Mouse (Mus musculus): ENCODE data around the gene Map3k9. TPM values are rescaled to one million over a fixed set of nuclear protein-coding genes. Genes with fewer than 3 reads are reported as not detected.

Map3k9 gene
- polyA plus RNA-seq, 1 experiment = 3.3 TPM

DNA sequence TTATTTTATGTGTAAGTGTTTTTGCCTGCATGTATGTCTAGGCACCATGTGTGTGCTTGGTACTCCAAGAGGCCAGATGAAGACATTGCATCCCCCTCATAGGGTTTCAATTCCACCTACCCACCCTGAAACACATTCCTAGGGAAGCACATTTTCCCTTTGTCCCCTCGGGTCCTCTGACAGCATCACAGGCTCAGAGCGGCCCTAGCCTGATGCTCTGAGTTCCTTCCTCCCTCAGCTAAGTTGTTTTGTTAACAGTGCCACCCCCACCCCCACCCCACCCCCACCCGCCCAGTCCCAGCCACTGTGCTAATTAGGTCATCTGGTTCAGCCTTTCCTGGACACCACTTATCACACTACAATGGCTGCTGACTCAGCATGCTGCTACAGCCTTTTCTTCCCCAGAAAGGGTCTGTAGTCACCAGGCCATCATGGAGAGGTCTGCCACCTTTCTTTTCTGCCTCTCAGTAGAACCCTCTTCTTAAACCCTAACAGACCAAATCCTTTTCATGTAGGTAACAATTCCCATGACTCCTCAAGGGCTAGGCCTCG lies 91.4 kb downstream of the Map3k9 start:
- Histone ChIP-seq H3K4me3 (ENCODE audit: control insufficient read depth, low read depth, low read length) (no peak overlapping the region), H3K36me3 (ENCODE audit: control insufficient read depth, insufficient read depth, low read length) (no peaks in the 10 kb centered on the region), H3K4me1 (ENCODE audit: control insufficient read depth, insufficient read depth, low read length) (peaks cover 7% of the 10 kb centered on the region), H3K27ac (ENCODE audit: control insufficient read depth, insufficient read depth, low read depth, low read length) (no peak overlapping the region), H3K27me3 (ENCODE audit: control insufficient read depth, insufficient read depth, low read length) (no peaks in the 10 kb centered on the region)
- TF ChIP-seq CTCF (IDR thresholded peaks at IDR 0.05; ENCODE audit: control insufficient read depth, insufficient read depth, insufficient replicate concordance, low read depth, low read length) = no peak
- no peak for TF ChIP-seq POLR2A (IDR thresholded peaks at IDR 0.05; ENCODE audit: control insufficient read depth, low read depth, low read length)

DNA sequence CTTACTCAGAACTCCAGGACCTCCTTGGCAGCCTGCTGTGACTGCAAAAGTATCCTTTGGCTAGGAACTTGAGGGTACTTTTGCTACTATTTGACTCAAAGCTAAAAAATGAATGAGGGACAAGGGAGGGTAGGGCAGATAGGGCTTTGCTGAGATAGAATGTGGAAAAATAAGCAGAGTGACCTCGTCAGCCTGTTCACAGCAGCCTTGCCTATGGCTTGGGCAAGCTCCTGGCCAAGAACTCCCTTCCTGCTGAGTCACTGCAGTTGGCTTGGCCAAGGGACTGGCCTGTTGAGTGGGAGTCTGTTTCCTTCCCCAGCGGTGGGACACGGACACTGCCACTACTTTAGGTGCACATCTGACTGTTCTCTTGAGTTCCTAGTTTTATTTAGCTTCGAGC lies 92.4 kb downstream of the Map3k9 start:
- Histone ChIP-seq H3K4me1 (ENCODE audit: control insufficient read depth, insufficient read depth, low read length) (peaks cover 9% of the 10 kb centered on the region), H3K27me3 (ENCODE audit: control insufficient read depth, insufficient read depth, low read length) (no peaks in the 10 kb centered on the region), H3K4me3 (ENCODE audit: control insufficient read depth, low read depth, low read length) (no peak overlapping the region), H3K27ac (ENCODE audit: control insufficient read depth, insufficient read depth, low read depth, low read length) (no peak overlapping the region), H3K36me3 (ENCODE audit: control insufficient read depth, insufficient read depth, low read length) (no peaks in the 10 kb centered on the region)
- TF ChIP-seq CTCF (IDR thresholded peaks at IDR 0.05; ENCODE audit: control insufficient read depth, insufficient read depth, insufficient replicate concordance, low read depth, low read length) = no peak
- TF ChIP-seq POLR2A (IDR thresholded peaks at IDR 0.05; ENCODE audit: control insufficient read depth, low read depth, low read length) = no peak

DNA sequence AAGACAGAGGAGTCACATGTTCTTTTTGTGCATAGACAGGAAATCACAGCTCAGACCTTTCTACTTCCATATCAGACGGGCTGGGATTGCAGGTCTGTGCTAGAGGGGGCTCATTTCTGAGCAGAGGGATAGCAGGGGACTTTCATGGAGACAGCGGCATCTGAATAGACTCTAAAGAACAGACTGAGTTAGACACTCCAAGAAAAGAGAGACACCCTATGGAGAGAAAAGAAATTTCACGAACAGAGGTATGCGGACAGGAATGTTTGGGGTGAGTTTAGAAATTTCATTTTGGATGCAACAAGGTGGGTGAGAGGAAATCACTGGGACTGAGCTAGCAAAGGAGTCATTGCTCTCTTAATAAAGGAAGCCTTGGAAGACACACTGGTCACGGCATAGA lies 93.1 kb downstream of the Map3k9 start:
- Histone ChIP-seq H3K36me3 (ENCODE audit: control insufficient read depth, insufficient read depth, low read length) (no peaks in the 10 kb centered on the region), H3K4me3 (ENCODE audit: control insufficient read depth, low read depth, low read length) (no peak overlapping the region), H3K4me1 (ENCODE audit: control insufficient read depth, insufficient read depth, low read length) (peaks cover 9% of the 10 kb centered on the region), H3K27ac (ENCODE audit: control insufficient read depth, insufficient read depth, low read depth, low read length) (no peak overlapping the region), H3K27me3 (ENCODE audit: control insufficient read depth, insufficient read depth, low read length) (no peaks in the 10 kb centered on the region)
- TF ChIP-seq CTCF (IDR thresholded peaks at IDR 0.05; ENCODE audit: control insufficient read depth, insufficient read depth, insufficient replicate concordance, low read depth, low read length) = no peak
- no peak for TF ChIP-seq POLR2A (IDR thresholded peaks at IDR 0.05; ENCODE audit: control insufficient read depth, low read depth, low read length)

DNA sequence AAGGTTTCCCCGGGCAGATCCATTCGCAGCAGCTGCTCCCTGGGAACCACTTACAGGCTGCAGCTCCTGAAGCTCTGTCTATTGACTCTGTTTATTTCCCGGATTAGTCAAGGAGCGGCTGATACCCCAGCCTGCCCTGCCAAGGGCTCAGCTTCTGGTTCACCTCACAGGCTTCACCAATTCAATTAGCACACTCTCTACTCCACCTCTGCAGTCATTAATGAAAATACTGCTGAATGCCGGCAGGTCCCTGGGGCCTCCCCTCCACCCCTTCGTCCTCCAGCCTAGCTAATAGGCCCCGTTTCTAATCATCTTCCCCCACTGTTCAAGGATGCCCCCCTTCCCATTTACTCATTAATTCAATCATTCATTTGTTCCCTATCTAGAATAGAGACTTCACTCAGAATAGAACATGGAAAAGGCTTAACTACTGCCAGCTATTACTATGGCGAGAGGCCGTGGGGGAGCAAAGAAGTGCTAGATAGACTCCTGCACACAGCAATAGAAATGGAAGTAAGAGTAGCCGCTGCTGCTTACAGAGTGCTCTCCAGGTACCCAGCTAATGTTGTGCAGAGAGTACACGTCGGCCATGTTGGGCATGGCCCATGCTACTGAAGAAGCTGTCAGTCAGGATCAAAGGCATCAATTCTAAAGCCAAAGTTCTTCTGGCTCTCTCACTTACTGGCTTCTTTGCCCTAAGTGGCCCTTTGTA lies 94.4 kb downstream of the Map3k9 start:
- no peaks in the 10 kb centered on the region for H3K27me3 ChIP-seq (ENCODE audit: control insufficient read depth, insufficient read depth, low read length)
- TF ChIP-seq POLR2A (IDR thresholded peaks at IDR 0.05; ENCODE audit: control insufficient read depth, low read depth, low read length) (no peak), CTCF (IDR thresholded peaks at IDR 0.05; ENCODE audit: control insufficient read depth, insufficient read depth, insufficient replicate concordance, low read depth, low read length) (no peak)
- H3K4me1 ChIP-seq (ENCODE audit: control insufficient read depth, insufficient read depth, low read length) = peaks cover 9% of the 10 kb centered on the region
- H3K27ac ChIP-seq (ENCODE audit: control insufficient read depth, insufficient read depth, low read depth, low read length) = no peak overlapping the region
- no peak overlapping the region for H3K4me3 ChIP-seq (ENCODE audit: control insufficient read depth, low read depth, low read length)
- no peaks in the 10 kb centered on the region for H3K36me3 ChIP-seq (ENCODE audit: control insufficient read depth, insufficient read depth, low read length)

DNA sequence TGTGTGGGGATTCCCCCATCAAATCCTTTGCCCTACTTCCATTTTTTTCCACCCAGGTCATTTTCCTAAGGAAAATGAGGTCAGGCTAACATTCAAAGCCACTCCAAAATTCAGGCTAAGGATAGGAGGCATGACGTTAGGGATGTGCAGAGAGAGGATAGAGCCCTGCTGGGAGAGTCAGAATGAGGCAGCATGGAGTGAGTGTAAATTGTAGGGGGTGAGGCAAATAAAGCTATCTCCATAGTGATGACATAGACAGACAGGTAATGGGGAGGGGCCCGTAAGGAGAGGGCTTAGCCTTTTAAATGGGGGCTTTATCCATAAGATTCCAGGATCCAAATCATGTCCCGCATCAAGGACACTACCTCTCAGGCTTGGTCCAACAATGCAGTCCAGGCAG lies 95.0 kb downstream of the Map3k9 start:
- no peaks in the 10 kb centered on the region for H3K27me3 ChIP-seq (ENCODE audit: control insufficient read depth, insufficient read depth, low read length)
- peaks cover 9% of the 10 kb centered on the region for H3K4me1 ChIP-seq (ENCODE audit: control insufficient read depth, insufficient read depth, low read length)
- H3K36me3 ChIP-seq (ENCODE audit: control insufficient read depth, insufficient read depth, low read length) = no peaks in the 10 kb centered on the region
- H3K4me3 ChIP-seq (ENCODE audit: control insufficient read depth, low read depth, low read length) = no peak overlapping the region
- TF ChIP-seq POLR2A (IDR thresholded peaks at IDR 0.05; ENCODE audit: control insufficient read depth, low read depth, low read length) = no peak
- no peak for TF ChIP-seq CTCF (IDR thresholded peaks at IDR 0.05; ENCODE audit: control insufficient read depth, insufficient read depth, insufficient replicate concordance, low read depth, low read length)
- H3K27ac ChIP-seq (ENCODE audit: control insufficient read depth, insufficient read depth, low read depth, low read length) = no peak overlapping the region

DNA sequence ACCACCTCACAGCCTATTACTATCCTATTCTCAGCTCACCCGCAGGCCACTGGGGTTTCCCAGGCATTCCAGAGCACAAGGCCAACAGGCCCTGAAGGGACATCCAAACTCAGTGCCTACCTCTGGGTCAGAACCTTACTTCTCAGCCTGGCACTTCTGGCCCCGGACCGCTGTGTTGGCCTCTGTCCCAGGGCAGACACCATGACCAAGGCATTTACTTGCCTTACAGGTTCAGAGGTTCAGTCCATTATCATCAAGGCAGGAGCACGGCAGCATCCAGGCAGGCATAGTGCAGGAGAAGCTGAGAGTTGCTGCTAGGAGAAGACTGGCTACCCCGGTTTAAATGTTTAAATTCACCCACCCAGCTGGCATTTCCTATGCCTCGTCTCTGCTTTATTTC lies 96.9 kb downstream of the Map3k9 start:
- H3K4me3 ChIP-seq (ENCODE audit: control insufficient read depth, low read depth, low read length) = no peak overlapping the region
- no peaks in the 10 kb centered on the region for H3K36me3 ChIP-seq (ENCODE audit: control insufficient read depth, insufficient read depth, low read length)
- peaks cover 4% of the 10 kb centered on the region; the same call in 1 of the 2 replicates for H3K4me1 ChIP-seq (ENCODE audit: control insufficient read depth, insufficient read depth, low read length)
- H3K27ac ChIP-seq (ENCODE audit: control insufficient read depth, insufficient read depth, low read depth, low read length) = no peak overlapping the region
- H3K27me3 ChIP-seq (ENCODE audit: control insufficient read depth, insufficient read depth, low read length) = no peaks in the 10 kb centered on the region
- no peak for TF ChIP-seq POLR2A (IDR thresholded peaks at IDR 0.05; ENCODE audit: control insufficient read depth, low read depth, low read length)
- TF ChIP-seq CTCF (IDR thresholded peaks at IDR 0.05; ENCODE audit: control insufficient read depth, insufficient read depth, insufficient replicate concordance, low read depth, low read length) = no peak

DNA sequence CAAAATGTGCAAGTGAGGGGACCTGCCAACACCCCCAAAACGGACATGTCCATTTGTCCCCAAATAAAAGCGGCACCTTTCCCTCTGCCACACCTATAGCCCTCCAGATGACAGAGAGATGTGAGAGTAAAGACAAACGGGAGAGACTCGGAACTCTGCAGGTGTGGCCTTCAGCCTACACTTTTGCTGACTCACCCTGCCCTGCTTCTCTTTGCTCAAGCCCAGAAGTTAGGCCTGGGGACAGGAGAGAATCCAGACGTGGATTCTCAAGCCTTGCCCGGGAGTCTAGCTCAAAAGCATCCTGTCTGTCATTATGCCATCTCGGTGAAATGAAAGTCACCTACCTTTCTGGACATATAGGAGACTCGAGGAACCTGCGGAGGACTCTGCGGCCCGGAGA lies 97.6 kb downstream of the Map3k9 start:
- Histone ChIP-seq H3K27ac (ENCODE audit: control insufficient read depth, insufficient read depth, low read depth, low read length) (no peak overlapping the region), H3K36me3 (ENCODE audit: control insufficient read depth, insufficient read depth, low read length) (no peaks in the 10 kb centered on the region), H3K4me3 (ENCODE audit: control insufficient read depth, low read depth, low read length) (no peak overlapping the region), H3K4me1 (ENCODE audit: control insufficient read depth, insufficient read depth, low read length) (peaks cover 4% of the 10 kb centered on the region; the same call in 1 of the 2 replicates), H3K27me3 (ENCODE audit: control insufficient read depth, insufficient read depth, low read length) (no peaks in the 10 kb centered on the region)
- TF ChIP-seq CTCF (IDR thresholded peaks at IDR 0.05; ENCODE audit: control insufficient read depth, insufficient read depth, insufficient replicate concordance, low read depth, low read length) (no peak), POLR2A (IDR thresholded peaks at IDR 0.05; ENCODE audit: control insufficient read depth, low read depth, low read length) (no peak)
